Mouse (Mus musculus) spleen, adult 2 months (tissue): ENCODE results near the gene Bptf.

Source experiments
- CTCF ChIP-seq: fragments of 200-500 bp; IDR thresholded peaks from 2 replicates; pipeline ENCODE4 v1.5.1; 2011; ENCODE audit warnings: mild to moderate bottlenecking, inconsistent platforms; ENCODE audit not compliant: insufficient read depth, insufficient read length, insufficient replicate concordance; ENCODE audit errors: extremely low read depth
- POLR2A ChIP-seq: fragments of 200-500 bp; IDR thresholded peaks from 2 replicates; pipeline ENCODE4 v1.6.1; 2011; ENCODE audit warnings: low read depth, low read length, inconsistent platforms

- TF ChIP-seq CTCF (peak; percentile 47; the same call in 1 of the 2 replicates), POLR2A (no peak)
Observed at GRCm38 (mm10) chr11:107151809-107152208, 19.9 kb upstream of the Bptf start.
